Mouse (Mus musculus) liver, embryonic 14.5 days (tissue): ENCODE results near the gene Tbc1d22a.

Source experiments
- CTCF ChIP-seq: IDR thresholded peaks from 2 replicates; pipeline ENCODE4 v1.5.1; 2016; ENCODE audit warnings: antibody characterized with exemption, low read depth, control low read depth
- EP300 ChIP-seq: IDR thresholded peaks from 2 replicates; pipeline ENCODE4 v1.6.1; 2016; ENCODE audit warnings: antibody characterized with exemption, low read depth

GRCm38 (mm10) chr15:86172124-86172523, 42.1 kb upstream of the Tbc1d22a start:
- no peak for TF ChIP-seq CTCF
- TF ChIP-seq EP300, result no peak
